In the genomic region with DNA sequence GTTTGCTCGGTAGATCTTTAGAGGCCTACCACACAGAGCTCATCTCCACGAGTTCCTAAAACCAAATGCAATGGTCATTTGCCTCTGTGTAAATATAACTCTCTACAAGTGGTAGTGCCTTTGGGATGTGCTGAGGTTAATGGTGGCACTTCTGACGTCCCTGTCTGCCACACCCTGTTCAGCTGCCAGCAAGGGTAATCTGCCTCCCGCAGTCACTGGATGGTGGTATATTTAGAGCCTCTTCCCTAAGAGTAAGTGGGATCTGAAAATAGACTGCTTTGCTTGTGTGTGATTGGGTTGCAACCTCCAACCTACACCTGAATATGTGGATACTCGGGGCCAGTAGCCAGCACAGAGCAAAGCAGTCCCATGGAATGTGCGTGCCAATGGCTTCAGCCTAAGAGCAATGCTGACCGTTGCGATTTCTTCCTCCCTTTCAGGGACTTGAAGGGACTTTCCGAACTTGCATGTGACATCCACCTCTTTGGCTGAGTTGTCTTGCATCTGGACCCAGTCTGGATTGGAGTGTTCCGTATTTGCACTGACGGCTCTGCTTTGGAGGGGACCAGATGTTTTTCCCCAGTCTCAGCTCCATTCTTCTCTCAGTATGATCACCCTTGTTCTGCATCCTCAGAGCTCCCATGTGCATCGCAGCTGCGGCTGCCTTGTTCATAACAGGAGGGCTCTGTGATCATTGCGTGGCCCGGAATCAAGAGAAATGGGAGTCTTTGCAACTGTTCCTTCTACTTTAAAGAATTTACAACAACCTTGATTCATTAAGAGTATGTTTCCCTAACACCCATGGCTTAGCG, we compare ENCODE assay signal across 25 mouse cellular contexts. TPM values are rescaled to one million over a fixed set of nuclear protein-coding genes. Genes with fewer than 3 reads are reported as not detected.
DNase-seq lines count a peak whose midpoint lies in the region; ATAC-seq and TF ChIP-seq lines count a peak whose summit lies in the region.
"Had no signal": no experiment of that assay in that cellular context is flagged by ENCODE, and none has a peak within 500 bp of the region (broad histone marks: within the 10 kb centered on the region; RNA-seq: fewer than 3 reads in every experiment).

No protein-coding gene starts in this region.

- no peak for TF ChIP-seq POLR2A in heart, adult 2 months (IDR thresholded peaks at IDR 0.05; ENCODE audit: insufficient read depth, low read depth, low read length)

- no peak for TF ChIP-seq EP300 in heart, adult 2 months (IDR thresholded peaks at IDR 0.05; ENCODE audit: insufficient read depth, low read depth, low read length)
- no peak for TF ChIP-seq EP300 in lung, postnatal 0 days (IDR thresholded peaks at IDR 0.05)

- WGBS in forebrain, postnatal 0 days = 89% methylated on average over 16 of the region's 16 CpGs
- WGBS in forebrain, embryonic 13.5 days = 90% methylated on average over 16 of the region's 16 CpGs
- 70% methylated on average over 16 of the region's 16 CpGs for WGBS in heart, adult 2 months
- 78% methylated on average over 16 of the region's 16 CpGs for WGBS in heart, embryonic 10.5 days
- WGBS in lung, postnatal 0 days = 78% methylated on average over 16 of the region's 16 CpGs

- H3K27me3 ChIP-seq in forebrain, postnatal 0 days (ENCODE audit: insufficient read depth, low read length) = no peaks in the 10 kb centered on the region
- no peaks in the 10 kb centered on the region for H3K27me3 ChIP-seq in forebrain, embryonic 13.5 days
- H3K27me3 ChIP-seq in heart, adult 2 months (ENCODE audit: control insufficient read depth, insufficient read depth, low read length) = no peaks in the 10 kb centered on the region
- 0 out of 2 replicates have a peak, but pooled peaks cover 3% of the 10 kb centered on the region for H3K27me3 ChIP-seq in heart, embryonic 10.5 days (ENCODE audit: insufficient read depth, poor library complexity, severe bottlenecking)
- no peaks in the 10 kb centered on the region for H3K27me3 ChIP-seq in lung, postnatal 0 days (replicated peaks; ENCODE audit: insufficient read depth, low read length)
- H3K27me3 ChIP-seq: forebrain, embryonic 15.5 days had no signal

- DNase-seq in forebrain, postnatal 0 days = no peak
- peak in 1 of 2 experiments; percentile 26 for DNase-seq in heart, adult 2 months
- no peak for DNase-seq in heart, embryonic 10.5 days (ENCODE audit: low spot score)
- peak; percentile 4 for DNase-seq in lung, postnatal 36 days
- DNase-seq in lung, postnatal 0 days (ENCODE audit: low spot score) = no peak
- no peak for DNase-seq in layer of hippocampus, adult 8-10 months (ENCODE audit: low spot score in 2 of 2)
- no peak for DNase-seq in adrenal gland, adult 8-10 months
- DNase-seq: adrenal gland, postnatal 25 days; cerebellum, adult 11-12 months; cerebellum, postnatal 25 days; embryo, embryonic 11 days; gastrocnemius, postnatal 10 days; kidney, adult 2 months; kidney, postnatal 10 days; layer of hippocampus, postnatal 36 days; liver; liver, postnatal 0 days; lung, postnatal 4 days; right cerebral cortex, postnatal 25 days; thymus, adult 2 months had no signal

- H3K27ac ChIP-seq in forebrain, postnatal 0 days (ENCODE audit: low read depth, low read length) = no peak overlapping the region
- H3K27ac ChIP-seq in forebrain, embryonic 13.5 days = no peak overlapping the region
- peak overlapping the region; percentile 36; the same call in 1 of the 2 replicates for H3K27ac ChIP-seq in heart, adult 2 months
- H3K27ac ChIP-seq in heart, embryonic 10.5 days = no peak overlapping the region
- H3K27ac ChIP-seq in lung, postnatal 0 days (ENCODE audit: low read length) = no peak overlapping the region
- H3K27ac ChIP-seq: forebrain, embryonic 15.5 days had no signal

- no peak overlapping the region for H3K4me3 ChIP-seq in forebrain, postnatal 0 days (ENCODE audit: low read depth, low read length)
- H3K4me3 ChIP-seq in forebrain, embryonic 13.5 days = no peak overlapping the region
- no peak overlapping the region for H3K4me3 ChIP-seq in heart, adult 2 months
- H3K4me3 ChIP-seq in heart, embryonic 10.5 days = no peak overlapping the region
- H3K4me3 ChIP-seq in lung, postnatal 0 days (ENCODE audit: low read depth, low read length) = no peak overlapping the region
- H3K4me3 ChIP-seq: forebrain, embryonic 15.5 days had no signal

- ATAC-seq in forebrain, postnatal 0 days = peak; percentile 56
- ATAC-seq in forebrain, embryonic 13.5 days = no peak
- ATAC-seq in lung, postnatal 0 days = no peak
- ATAC-seq: forebrain, embryonic 15.5 days; liver, postnatal 0 days; midbrain, embryonic 16.5 days had no signal

- no peak for TF ChIP-seq CTCF in forebrain, postnatal 0 days (IDR thresholded peaks at IDR 0.05; ENCODE audit: low read depth)
- TF ChIP-seq CTCF in heart, adult 2 months (IDR thresholded peaks at IDR 0.05) = no peak
- no peak for TF ChIP-seq CTCF in lung, postnatal 0 days (IDR thresholded peaks at IDR 0.05)

- H3K4me1 ChIP-seq in forebrain, postnatal 0 days (ENCODE audit: insufficient read depth) = peaks cover under 1% of the 10 kb centered on the region; the same call in 1 of the 2 replicates
- H3K4me1 ChIP-seq in forebrain, embryonic 13.5 days = peaks cover 9% of the 10 kb centered on the region
- H3K4me1 ChIP-seq in heart, adult 2 months (ENCODE audit: control insufficient read depth, insufficient read depth, low read length) = peaks cover 3% of the 10 kb centered on the region; the same call in 1 of the 2 replicates
- H3K4me1 ChIP-seq in heart, embryonic 10.5 days = peaks cover 5% of the 10 kb centered on the region
- H3K4me1 ChIP-seq in lung, postnatal 0 days (ENCODE audit: insufficient read depth, low read depth, low read length) = no peaks in the 10 kb centered on the region

- H3K79me2 ChIP-seq in heart, adult 2 months (replicated peaks; ENCODE audit: control insufficient read depth, insufficient read depth, low read length) = no peaks in the 10 kb centered on the region

- no peaks in the 10 kb centered on the region for H3K9me3 ChIP-seq in forebrain, postnatal 0 days (ENCODE audit: low read length)
- no peaks in the 10 kb centered on the region for H3K9me3 ChIP-seq in forebrain, embryonic 13.5 days (replicated peaks)
- H3K9me3 ChIP-seq in heart, embryonic 10.5 days = no peaks in the 10 kb centered on the region
- H3K9me3 ChIP-seq in lung, postnatal 0 days (ENCODE audit: low read length) = no peaks in the 10 kb centered on the region
- H3K9me3 ChIP-seq: forebrain, embryonic 15.5 days had no signal

- intact Hi-C loops in heart, adult 2 months (cut with DNase I) = no loop called here

- H3K36me3 ChIP-seq in forebrain, postnatal 0 days (ENCODE audit: insufficient read depth) = no peaks in the 10 kb centered on the region
- H3K36me3 ChIP-seq in forebrain, embryonic 13.5 days (ENCODE audit: poor library complexity, severe bottlenecking) = no peaks in the 10 kb centered on the region
- H3K36me3 ChIP-seq in heart, adult 2 months (ENCODE audit: control insufficient read depth, insufficient read depth, low read length) = no peaks in the 10 kb centered on the region
- H3K36me3 ChIP-seq in heart, embryonic 10.5 days = no peaks in the 10 kb centered on the region
- H3K36me3 ChIP-seq in lung, postnatal 0 days (ENCODE audit: insufficient read depth, low read length) = no peaks in the 10 kb centered on the region
- H3K36me3 ChIP-seq: forebrain, embryonic 15.5 days had no signal

- H3K9ac ChIP-seq in forebrain, postnatal 0 days = no peak overlapping the region
- H3K9ac ChIP-seq in forebrain, embryonic 13.5 days = no peak overlapping the region
- H3K9ac ChIP-seq in heart, adult 2 months (ENCODE audit: low read depth, low read length) = no peak overlapping the region
- H3K9ac ChIP-seq in lung, postnatal 0 days (replicated peaks; ENCODE audit: low read depth) = no peak overlapping the region
- H3K9ac ChIP-seq: forebrain, embryonic 15.5 days; liver, postnatal 0 days had no signal

- no peak overlapping the region for H3K4me2 ChIP-seq in forebrain, postnatal 0 days (ENCODE audit: low read depth)
- no peak overlapping the region for H3K4me2 ChIP-seq in forebrain, embryonic 13.5 days
- no peak overlapping the region for H3K4me2 ChIP-seq in lung, postnatal 0 days (replicated peaks; ENCODE audit: low read depth, low read length)
- H3K4me2 ChIP-seq: forebrain, embryonic 15.5 days had no signal

RNA-seq across cellular contexts. Expression of a gene that starts 9.2 kb away (rescaled TPM):
- 25.9 and 46.0 TPM in 2 replicates for total RNA-seq in forebrain, postnatal 0 days (2014; rRNA removed)
- polyA plus RNA-seq in forebrain, postnatal 0 days (2015; fragmentation: Nextera tagmentation; extraction: Ambion mirVana) = 30.1 and 43.3 TPM in 2 replicates
- 5.6 and 13.4 TPM in 2 replicates for polyA plus RNA-seq in forebrain, embryonic 13.5 days (2015; fragmentation: Nextera tagmentation; extraction: Ambion mirVana)
- 10 to 100 TPM; 64.2 to 67.0 TPM for total RNA-seq in heart, adult 2 months (2021)
- polyA plus RNA-seq in heart, adult 2 months (2012; rRNA removed) = 81.3 and 125 TPM in 2 replicates
- 2.0 and 3.5 TPM in 2 replicates for polyA plus RNA-seq in heart, embryonic 10.5 days (2016; fragmentation: Nextera tagmentation; extraction: Ambion mirVana)
- polyA plus RNA-seq in lung, postnatal 0 days (2015; fragmentation: Nextera tagmentation; extraction: Ambion mirVana) = 0.42 and 0.60 TPM in 2 replicates
- total RNA-seq in layer of hippocampus, adult 8-10 months (2022) = 1 to 10 TPM; 5.4 to 6.9 (median 6.3) TPM
- total RNA-seq in adrenal gland, adult 8-10 months (2022) = 1 to 10 TPM; 1.2 to 3.3 (median 3.0) TPM
- total RNA-seq: MEL; neutrophil, adult 5-6 weeks had no signal
